Mouse (Mus musculus): ENCODE measurements around the gene Vwa3b.
A peak's percentile ranks its signal among the peaks of the same experiment; 100 is the strongest.

Gene Vwa3b

DNA sequence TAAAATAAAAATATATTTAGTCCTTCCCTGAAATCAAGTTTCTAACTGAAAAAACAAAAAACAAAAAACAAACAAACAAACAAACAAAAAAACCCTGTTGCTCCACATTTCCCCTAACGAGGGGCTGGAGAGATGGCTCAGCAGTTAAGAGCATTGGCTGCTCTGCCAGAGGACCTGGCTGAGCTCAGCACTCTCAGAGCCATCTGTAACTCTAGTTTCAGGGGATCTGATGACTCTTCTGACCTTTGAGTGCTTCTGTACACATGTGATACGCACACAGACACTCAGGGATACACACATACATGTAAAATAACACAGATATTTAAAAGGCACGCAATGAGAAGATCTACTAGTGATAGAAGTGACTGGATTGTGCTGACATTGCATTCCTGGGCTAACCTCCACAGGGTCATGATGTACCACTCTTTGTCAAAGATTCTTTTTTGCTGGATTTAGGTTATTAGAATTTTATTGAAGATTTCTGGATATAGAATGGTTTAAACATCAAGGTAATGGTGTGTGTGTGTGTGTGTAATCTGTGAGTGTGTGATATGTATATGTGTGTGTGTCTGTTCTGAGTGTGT, 14.7 kb upstream of the Vwa3b start:
- DNase-seq: no peak

DNA sequence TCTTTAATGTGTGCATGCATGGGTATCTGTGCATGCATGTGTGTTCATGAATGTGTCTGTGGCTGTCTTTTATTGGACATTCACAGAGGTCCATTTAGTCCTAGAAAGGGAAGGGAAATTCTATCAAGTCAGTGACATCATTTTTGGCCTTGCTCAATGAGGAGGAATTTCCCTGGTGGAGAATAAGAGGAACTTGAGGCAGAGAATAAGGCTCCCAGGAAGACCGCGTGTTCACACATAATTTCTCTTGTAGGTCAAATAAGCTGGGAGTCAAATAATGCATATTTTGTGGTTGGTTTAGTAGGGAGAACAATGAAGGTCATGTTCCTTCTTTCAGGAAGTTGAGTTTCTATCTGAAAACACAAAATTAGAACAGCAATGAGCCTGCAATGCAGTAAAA, 13.4 kb upstream of the Vwa3b start:
- DNase-seq: no peak

DNA sequence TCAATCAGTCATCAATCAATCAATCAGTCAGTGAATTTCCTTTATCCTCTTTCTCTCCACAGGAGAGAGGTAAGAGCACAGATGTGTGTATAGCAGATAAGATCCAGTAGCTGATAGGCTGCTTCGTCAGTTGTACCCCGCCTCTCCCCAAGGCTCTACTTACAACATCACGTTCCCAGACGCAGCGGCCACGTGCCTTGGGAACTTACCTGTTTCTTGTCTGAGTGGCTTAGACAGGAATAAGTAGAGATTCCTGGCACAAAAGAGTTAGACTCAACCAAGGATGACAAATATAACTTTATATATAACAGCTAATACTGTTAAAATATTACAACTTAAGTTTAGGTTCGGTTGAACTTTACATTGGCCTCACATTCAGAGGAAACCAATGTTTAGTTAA, 12.7 kb upstream of the Vwa3b start:
- DNase-seq: peak; percentile 69

DNA sequence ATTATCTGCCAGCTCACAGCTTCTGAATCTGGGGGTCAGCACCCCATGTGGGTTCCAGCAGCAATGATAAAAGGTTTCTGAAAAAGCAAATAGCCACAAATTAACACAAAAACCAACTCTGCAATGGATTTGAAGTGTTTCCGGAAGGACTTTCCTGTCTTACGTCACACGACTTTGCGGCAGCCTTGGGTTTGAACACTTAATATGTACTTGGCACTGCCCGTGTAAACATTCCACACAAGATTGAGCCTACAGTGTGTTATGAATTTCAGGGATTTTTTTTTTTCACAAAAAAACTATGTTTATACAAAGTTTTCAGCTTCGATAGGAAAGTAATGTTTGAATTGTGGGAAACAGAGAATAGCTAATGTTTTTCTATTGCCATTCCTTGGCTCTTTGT, 7.4 kb upstream of the Vwa3b start:
- no peak for DNase-seq

DNA sequence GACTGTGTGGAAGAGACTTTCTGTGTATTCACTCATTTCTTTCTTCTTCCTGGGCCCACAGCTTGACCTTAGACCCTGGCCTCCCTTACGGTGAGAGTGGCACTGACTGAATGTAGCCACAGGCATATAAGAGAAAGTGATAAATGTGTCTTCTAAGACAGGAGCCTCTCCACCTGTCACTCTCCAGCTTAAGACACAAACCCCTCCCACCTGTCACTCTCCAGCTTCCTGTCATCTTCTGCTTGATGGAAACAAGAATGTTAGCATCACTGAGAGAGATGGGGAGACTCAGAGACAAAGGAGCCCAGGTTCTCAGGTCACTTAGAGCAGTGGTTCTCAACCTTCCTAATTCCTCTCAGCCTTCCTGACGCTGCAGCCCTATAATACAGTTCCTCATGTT, 3.7 kb upstream of the Vwa3b start:
- DNase-seq: no peak

DNA sequence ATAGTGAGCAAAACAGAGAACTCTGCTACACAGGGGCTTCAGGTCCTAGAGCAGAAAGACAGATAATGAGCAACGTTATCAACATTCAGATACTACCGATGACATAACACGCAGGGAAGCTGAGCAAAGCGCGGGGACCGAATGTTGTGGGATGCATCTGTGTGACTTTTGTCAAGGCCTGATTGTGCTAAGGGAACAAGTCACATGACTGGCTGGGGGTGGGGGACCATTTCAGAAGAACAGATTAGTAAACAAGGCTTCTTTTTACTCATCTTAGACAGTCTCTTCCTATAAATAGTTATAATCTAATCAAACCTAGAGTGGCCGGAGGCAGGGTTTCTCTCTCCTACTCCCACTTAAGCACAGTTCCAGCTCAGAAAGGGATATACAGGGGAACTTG, 1.7 kb upstream of the Vwa3b start:
- DNase-seq: no peak

DNA sequence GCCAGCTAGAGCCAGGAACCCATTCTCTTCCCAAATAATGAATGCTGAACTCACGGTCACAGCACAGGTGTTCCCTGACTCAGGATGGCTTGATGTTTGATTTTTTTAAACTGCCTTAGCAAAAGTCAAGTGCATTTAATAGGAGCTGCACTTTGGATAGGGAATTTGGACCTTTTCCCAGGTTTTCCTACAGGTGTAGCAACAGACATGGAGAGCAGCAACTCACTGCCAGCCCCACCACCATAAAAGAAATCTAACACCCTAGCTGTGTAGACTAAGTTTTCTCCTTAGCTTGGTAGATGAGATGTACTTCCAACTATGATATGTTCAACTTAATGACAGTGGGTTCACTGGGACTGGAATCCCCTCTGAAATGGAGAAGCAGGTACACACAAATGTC, 1.0 kb upstream of the Vwa3b start:
- DNase-seq: no peak

DNA sequence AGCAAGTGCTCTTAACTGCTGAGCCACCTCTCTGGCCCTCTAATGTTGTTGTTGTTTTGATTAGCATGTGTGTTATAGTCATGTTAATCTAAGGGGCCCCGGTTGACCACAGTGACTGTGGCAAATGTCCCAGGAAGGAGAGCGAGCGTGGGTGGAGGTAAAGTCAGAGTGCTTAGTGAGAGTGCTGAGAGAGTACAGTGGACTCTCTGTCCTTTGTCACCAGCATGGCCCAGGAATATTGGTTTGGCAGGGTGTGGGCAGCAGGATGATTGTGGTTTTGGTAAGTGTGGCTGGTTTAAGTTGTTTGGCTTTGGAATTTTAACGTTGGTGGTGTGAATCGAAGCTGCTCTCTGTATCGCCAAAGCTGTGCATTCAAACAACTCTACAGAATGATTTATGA, 470 bp downstream of the Vwa3b start:
- no peak for DNase-seq

DNA sequence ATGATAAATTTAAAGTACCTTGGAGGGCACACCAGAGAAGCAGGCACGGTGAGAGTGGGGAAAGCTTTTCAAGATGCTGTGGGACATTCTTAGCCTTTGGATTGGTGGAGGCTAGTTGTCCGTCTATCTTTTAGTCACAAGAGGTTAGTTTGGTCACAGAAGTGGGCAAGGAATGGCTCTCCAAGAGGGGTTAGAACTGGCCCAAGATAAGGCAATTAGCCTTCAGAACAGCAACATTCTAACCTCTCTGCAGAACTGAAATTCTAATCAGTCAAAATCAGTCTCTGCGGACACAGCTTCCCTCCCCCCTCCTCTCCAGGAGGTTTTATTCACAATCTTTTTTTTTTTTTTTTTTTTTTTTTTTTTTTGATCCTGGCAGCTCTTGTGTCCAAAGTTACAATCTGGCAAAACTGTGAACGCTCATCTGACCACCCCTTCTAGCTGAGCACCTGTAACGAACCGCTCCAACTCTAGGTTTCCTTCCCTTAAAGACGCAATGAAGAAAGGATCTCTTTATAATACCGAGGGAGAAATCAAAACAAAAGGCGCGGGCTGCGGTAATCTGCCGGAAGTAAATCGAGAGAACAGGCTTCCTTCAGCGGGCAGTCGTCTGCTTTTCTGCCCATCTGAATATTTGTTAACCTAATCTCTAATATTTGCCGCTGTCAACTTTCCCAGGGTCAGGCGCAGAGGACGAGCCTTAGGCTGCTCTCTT, 2.2 kb downstream of the Vwa3b start:
- DNase-seq: no peak

DNA sequence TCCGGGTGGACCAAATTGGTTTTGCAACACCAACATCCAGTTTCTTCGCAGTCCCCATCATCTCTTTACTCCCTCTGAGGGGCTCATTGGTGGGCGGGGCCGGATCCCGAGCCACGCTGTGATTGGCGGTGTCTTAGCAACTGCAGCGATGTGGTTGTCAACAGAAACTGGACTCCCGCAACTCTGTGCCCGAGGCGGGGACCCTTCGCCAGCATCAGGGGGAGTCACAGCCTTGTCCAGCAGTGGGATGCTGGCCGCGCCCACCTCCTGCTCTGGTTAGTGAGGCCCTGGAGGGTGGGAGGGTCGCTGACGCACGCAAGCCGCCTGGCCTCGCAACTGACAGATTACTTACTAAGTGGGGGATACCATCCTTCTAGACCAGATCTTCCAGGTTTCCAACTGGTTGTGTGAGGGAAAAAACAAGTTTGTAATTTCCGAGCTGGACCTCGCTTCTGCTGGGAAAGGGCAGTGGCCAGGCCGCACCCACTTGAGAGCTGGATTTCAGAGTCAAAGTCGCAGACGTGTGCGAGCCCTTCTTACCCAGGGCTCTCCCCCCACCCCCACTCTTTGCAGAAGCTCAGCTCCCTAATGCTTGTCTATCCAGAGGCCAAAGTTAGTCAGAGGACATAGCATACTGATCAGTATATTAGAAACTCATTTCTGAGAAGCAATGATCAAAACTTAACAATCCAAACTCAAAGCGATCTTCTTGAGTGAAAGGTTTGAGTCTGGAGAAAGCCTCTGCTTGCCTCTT, 2.9 kb downstream of the Vwa3b start:
- peak; percentile 40 for DNase-seq

DNA sequence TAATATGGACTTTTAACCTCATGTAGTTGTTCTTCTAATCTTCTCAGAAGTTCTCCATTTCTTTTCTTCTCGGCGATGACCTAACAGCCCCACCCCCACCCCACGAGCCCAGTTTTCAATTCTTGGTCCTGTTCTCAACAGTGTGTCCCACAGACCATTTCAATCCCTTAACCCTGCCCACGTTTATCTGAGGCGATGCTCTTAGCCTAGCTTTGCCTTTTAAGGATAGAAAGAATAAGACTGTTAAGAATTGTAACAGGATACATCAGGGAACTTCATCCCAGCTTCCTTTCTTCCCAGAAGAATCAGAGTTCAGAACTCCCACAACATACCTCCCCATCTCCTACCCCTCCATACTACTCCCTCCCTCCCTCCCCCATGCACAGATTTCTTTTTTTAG, 3.5 kb downstream of the Vwa3b start:
- no peak for DNase-seq

DNA sequence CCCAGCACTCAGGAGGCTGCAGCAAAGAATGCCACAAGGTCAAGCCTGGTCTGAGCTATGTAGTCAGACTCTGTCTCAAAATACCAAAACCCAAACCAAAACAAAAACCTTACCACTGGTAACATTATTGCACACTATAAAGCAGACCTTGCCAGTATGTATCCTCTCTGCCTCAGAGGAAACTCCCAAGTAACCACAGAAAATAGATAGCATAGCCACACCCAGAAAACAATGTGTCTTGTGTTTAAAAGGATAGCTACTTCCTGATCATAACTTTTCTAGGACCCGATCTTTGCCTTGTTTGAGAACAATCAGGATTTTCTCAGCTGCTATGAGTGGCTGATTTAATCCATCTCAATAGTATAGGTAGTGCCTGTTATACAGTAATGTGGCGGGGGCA, 4.3 kb downstream of the Vwa3b start:
- no peak for DNase-seq

DNA sequence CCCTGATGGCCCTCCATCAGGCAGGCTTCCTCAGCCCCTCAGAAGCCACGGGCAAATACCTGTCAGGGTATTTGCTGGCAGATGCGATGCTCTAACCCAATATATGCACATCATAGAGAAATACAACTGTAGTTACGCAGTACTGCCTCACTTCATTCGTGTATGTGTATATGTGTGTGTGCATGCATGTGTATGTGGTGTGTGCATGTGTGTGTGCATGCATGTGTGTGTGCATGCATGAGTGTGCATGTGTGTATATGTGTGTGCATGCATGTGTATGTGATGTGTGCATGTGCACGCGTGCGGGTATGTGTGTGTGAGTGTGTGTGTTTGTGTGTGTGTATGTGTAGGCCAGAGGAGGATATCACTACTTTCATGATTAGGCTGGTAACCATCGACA, 9.5 kb downstream of the Vwa3b start:
- DNase-seq: no peak

DNA sequence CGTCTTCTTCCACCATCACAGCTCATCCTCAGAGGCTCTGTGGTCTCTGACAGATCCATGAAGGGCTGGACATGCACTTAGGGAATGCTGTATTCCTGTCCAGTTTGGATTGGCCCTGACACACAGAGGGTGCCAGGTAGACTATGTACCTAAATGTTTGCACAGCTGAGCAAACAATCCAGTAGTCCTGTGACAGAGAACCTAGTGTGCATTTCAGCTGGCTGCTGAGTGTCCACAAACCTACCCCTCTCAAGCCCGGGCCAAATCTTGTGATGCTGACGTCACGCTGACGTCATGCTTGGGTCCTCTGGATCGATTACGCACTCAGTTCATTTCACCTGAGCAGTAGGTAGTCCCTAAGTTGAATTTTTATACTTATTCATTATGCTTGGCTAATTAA, 14.7 kb downstream of the Vwa3b start:
- no peak for DNase-seq

DNA sequence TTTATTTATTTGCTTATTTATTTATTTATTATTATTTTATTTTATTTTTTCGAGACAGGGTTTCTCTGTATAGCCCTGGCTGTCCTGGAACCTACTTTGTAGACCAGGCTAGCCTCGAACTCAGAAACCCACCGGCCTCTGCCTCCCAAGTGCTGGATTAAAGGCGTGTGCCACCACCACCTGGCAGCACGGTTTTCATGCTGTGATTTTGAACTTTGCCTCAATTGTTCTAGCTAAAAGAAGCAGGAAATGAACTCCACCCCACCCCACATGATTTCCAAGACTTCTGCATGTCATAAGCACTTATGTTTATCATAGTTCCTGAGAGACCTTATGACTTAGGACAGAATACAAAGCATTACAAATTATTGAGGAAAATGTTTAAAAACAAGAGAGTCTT, 15.5 kb downstream of the Vwa3b start:
- no peak for DNase-seq

DNA sequence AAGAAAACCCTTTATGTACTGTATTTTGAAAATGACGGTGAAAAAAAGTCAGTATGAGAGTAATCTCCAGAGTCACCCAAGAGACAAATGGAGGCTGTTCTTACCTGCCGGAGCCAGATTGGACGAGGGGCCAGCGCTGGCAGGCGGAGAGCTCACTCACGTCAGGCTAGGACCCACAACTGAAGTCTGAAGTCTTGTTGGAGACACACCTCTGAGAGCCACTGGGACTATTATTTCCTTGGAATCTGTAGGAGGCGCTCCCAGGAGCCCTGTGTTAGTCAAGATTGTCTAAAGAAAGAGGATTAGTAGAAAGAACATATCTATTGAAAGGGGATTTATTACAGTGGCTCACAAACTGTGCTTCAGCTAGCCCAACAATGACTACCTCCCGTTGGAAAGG, 16.4 kb downstream of the Vwa3b start:
- no peak for DNase-seq

DNA sequence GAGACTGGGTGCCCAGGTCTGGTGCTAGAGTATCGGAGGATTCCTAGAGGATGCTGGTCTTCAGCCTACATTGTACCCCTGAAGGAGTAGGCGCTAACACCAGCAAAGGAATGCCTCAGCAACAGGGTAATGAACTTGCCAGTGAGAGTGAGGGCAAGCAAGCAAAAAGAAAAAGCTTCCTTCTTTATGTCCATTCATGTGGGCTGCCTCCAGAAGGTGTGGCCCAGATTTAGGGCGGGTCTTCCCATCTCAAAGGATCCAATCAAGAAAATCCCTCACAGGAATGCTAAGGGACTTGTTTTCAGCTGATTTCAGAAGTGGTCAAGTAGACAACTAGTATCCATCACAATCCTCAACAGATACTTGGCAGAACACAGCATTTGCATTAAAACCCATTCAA, 16.8 kb downstream of the Vwa3b start:
- no peak for DNase-seq

DNA sequence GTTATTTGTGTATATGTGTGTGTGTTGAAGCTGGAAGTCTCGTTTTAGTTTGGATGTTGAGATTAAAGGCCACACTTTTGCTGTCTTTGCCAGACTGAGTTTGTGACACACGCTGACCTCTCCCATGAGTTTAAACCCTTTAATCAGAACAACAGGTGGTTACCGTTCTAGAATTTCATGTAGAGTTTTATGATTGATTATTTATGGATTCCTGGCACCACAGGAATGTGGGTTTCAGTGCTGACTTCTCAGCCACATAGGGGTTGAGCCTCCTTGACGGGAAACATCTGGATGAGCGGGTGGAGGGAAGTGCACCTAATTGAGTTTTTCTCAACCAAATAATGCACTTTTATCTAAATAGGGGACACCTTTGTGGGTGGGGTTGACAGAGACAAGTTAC, 19.1 kb downstream of the Vwa3b start:
- DNase-seq: no peak

DNA sequence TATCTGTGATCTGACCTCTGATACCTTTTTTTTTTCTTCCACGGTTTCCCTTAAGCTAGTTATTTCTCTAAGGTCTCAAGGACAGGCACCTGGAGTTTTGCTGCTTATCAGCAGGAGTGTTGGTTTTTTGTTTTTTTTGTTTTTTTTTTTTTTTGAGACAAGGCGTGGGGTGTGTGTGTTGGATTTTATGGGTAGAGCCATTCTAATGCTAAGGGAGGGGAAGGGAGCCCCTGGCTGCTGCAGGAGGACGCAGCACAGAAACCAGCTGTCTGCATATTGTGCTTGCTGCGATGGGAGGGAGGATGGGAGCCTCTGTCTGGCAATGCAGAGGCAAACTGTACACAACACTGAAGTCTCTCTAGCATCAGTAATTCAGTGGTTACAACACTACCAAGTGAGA, 22.8 kb downstream of the Vwa3b start:
- no peak for DNase-seq

DNA sequence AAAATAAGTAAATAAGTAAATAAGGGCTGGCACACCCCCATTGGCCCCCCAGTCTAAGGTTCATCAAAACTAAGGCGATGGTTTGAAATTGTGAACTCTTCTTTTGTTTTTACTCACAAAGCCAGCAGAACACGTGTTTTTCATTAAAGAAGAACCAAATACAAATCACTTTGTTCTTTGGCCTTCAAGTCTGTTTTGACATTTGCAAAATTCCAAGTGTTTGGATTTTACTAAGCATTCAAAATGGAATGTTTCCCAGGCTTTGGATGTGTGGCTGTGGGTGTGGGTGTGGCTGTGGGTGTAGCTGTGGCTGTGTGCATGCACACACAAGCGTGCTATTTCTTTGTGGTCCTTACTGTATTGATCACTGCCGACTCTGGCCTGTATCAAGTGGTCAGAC, 27.3 kb downstream of the Vwa3b start:
- DNase-seq: no peak

DNA sequence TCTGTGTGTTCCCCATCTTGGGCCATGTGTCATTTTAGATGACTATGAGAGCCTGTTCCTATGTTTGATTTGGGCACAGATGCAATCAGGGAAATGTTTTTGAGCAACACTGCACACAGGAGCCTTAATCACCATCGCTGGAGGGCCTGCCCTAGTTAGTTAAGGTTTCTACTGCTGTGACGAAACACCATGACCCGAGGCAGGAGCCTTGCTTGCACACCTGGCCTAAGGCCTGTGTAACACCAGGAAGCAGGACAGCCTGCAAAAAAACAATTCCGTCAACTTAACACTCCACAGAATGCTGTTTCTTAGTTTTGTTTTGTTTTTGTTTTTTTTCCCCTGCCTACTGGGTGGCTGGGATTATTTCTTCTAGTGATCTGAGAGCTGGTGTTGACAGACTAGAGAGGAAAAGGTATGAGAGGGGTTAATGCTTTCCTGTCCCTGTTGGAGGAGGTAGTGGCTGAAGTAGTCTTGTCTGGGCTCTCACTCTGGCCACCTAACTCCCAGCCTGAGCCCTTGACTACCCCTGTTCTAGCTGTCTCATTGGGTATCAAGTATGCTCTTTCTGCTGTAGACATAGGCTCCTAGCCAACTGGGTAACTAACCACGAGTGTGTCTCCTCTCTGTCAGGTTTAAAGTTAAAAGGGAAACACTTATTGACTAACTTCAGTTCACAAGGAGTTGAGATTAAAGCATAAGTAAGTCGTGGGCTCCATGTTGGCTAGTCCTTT, 30.6 kb downstream of the Vwa3b start:
- DNase-seq: no peak

DNA sequence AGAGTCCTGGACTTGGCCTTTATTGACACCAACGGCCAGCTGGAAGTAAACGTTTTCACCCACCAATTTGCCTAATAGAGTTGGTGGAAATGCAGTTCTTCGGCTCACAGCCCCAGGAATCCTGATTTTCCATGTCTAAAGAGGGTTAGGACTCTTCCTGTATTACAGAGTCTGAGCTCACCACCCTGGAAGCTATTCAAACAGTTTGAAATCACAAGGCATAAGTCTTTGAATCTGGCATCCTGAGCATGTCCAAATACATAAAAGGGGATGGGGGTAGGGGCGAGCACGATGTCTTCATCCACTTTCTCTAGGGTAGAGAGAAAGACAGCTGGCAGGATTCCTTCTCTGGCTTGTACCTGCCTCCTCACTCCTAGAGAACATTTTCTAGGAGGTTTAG, 34.5 kb downstream of the Vwa3b start:
- no peak for DNase-seq

DNA sequence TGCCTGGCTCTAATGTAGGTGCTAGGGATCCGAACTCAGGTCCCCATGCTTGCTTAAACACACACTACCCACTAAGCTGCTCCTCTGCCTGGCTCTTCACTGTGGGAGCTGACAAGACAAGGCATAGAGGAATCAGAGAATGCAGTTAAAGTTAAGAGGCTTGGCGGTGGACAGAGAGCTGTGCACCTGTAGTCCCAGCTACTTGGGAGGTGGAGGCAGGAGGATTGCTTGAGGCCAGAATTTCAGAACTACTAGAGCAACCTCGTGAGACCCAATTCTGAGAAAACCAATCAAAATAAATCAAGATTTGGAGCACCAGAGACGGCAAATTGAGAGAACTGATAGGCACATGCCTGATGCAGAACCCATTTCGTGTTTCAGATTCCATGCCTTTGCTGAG, 36.7 kb downstream of the Vwa3b start:
- DNase-seq: no peak

DNA sequence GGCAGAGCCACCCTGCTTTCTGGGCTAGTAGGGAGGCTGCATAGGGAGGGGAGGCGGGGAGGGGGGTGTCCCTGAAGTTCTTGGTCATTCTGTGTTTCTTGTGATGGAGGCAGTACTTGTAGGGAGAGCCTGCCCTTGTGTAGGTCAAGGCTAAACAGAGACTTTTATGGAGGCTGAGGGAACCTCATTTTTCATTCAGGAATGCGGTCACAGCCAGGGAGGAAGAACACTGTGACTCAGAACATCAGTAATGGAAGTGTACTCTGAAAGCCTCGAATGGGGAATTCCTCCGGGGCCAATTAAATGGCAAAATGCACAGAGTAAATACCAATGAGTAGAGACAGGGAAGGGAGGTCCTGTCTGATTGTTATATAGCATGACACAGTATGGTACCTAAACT, 37.4 kb downstream of the Vwa3b start:
- DNase-seq: peak; percentile 16

Data from kidney, adult 18-20 months (tissue).